Mouse (Mus musculus) liver (tissue): ENCODE data around the gene Catip.
A peak's percentile ranks its signal among the peaks of the same experiment; 100 is the strongest.

Source experiments
- DNase-seq: peaks from one replicate; pipeline ENCODE4 v3.0.0-alpha.2; 2020; ENCODE audit warnings: mixed read lengths

Catip gene

DNA sequence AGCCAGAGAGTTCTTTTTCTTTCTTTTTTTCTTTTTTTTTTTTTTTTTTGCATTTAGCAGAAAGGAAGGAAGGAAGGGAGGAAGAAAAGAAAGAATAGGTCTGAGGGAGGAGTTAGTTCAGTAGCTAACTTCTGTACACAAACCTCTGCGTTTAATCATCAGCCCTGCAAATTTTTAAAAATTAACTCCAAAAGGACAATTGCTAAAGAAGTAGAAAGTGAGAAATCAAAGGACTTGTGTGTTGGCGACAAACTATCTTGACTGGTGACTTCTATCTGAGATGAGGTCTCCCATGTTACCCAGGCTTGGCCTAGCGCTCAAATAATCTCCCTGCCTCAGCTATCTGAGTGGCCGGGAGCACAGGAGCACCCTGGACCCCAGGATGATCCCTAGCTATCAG lies 42.3 kb downstream of the Catip start:
- DNase-seq: no peak

DNA sequence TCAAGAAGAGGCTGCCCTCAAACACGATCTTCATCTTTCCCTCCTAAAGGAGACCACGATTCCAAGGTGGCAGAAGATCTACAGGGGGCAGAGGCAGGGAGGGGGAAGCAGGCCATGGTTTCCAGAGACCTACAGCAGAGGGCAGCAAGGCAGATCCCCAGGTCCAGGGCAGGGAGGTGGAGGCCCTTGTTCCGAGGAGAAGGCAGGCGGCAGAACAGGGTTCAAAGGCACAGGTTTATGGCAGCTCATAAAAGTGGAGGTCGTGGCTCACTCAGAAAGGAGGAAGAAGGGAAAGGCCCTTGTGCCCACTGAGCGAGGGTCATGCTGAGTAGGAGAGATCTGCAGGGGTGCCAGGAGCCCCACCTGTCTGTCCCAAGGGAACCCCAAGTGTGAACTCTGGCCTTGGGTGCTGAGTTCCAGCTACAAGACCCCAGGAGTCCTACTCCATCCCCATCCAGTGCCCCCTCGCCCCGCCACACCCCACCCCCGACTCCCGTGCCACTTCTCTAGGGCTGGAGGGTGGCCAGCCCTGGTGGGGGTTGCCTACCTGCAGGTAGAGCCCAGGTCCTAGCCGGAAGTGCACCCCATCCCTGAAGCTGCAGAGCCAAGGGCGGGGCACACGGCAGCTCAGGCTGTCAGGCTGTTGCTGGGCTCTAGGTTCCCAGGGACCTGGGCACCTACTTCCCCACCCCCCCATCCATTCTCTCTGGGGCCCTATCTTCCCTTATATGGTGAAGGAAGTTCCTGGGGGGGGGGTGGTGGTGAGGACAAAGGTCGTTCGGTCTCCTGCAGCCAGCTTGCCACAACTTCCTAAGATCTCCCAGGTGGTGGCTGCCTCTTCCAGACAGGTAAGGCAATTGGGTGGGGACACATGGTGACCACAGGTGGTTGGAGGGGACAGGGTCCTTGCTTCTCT lies 46.9 kb downstream of the Catip start, which contains the start of gene Vil1:
Gene Vil1 (plus strand): TSS at position 788 of the 916 bp plus-strand sequence.
- no peak for DNase-seq

DNA sequence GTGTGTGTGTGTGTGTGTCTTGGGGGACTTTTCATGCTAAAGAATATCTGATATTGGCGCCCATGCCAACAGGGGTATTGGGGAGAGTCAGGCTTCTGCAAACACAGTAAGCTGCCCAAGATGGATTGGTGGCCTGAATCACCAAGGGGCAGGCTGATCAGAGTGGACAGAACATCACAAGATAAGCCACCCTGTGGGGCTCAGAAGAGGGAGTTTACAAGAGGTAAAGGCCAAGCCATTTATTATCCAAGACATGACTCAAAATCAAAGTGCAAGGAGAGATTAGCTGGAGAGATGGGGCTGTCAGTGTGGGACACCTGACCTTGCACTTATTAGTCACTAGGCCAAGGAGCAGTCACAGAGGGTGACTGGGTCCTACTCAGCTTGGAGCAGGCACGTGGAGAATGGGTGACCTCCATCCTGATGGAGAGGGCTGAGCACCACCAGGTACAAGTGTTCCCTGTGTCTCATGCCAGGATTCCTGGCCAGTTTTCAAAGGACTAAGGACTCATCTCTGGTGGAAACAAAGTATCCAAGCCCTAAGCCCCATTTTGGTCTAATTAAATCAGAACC lies 49.9 kb downstream of the Catip start:
- DNase-seq: no peak

DNA sequence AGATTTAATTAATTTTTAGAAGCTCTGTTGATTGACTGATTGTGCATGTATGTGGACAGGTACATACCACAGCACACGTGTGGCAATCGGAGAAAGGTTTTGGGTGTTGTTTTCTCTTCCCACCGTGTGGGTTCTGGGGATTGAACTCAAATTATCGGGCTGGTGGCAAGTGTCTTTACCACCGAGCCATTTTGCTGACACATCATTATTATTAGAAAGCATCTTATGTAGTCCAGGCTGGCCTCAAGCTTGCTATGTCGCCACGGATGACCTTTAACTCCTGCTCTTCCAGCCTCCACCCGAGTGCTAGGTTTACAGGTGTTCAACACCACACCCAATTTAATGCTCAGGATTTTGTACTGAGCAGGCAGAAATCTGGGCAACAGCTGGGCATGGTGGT lies 50.8 kb downstream of the Catip start:
- no peak for DNase-seq

DNA sequence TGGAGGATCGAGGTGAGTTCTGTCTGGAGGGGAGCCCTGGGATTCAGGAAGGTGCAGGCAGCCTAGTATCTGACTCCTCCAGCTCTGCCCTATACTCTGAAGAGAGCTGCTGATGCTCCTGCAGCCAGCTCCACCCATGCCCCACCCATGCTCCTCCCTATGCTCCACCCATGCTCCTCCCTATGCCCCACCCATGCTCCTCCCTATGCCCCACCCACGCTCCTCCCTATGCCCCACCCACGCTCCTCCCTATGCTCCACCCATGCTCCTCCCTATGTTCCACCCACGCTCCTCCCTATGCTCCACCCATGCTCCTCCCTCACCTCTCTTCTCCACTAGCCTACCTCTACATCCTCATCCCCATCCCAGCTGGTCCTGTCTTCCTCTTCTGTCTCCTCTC lies 53.2 kb downstream of the Catip start:
- DNase-seq: peak; percentile 76
